Mouse (Mus musculus): Measurements from ENCODE around the gene E130114P18Rik. TPM values are rescaled to one million over a fixed set of nuclear protein-coding genes. Genes with fewer than 3 reads are reported as not detected.

Gene E130114P18Rik
- polyA plus RNA-seq, 1 experiment: not detected

GRCm38 (mm10) chr4:97689456-97690383 is 88.2 kb downstream of the E130114P18Rik start:
- Histone ChIP-seq H3K9me3 (no peaks in the 10 kb centered on the region), H3K4me1 (no peaks in the 10 kb centered on the region), H3K4me3 (replicated peaks) (no peak overlapping the region), H3K27me3 (replicated peaks) (peaks cover 7% of the 10 kb centered on the region), H3K36me3 (replicated peaks; ENCODE audit: low read length) (no peaks in the 10 kb centered on the region)
- TF ChIP-seq GATA1 (IDR thresholded peaks at IDR 0.05; ENCODE audit: borderline replicate concordance, low read length) (no peak), FLI1 (IDR thresholded peaks at IDR 0.05; ENCODE audit: low read length) (no peak)

- Histone ChIP-seq H3K4me1 (no peaks in the 10 kb centered on the region), H3K27me3 (replicated peaks) (peaks cover 7% of the 10 kb centered on the region), H3K4me3 (replicated peaks) (no peak overlapping the region), H3K36me3 (replicated peaks; ENCODE audit: low read length) (no peaks in the 10 kb centered on the region), H3K9me3 (no peaks in the 10 kb centered on the region)
- no peak for TF ChIP-seq GATA1 (IDR thresholded peaks at IDR 0.05; ENCODE audit: borderline replicate concordance, low read length)
- no peak for TF ChIP-seq FLI1 (IDR thresholded peaks at IDR 0.05; ENCODE audit: low read length)
Measured at GRCm38 (mm10) chr4:97686020-97686419, 91.9 kb downstream of the E130114P18Rik start.

GRCm38 (mm10) chr4:97676579-97676937 is 101.3 kb downstream of the E130114P18Rik start:
- peaks cover 3% of the 10 kb centered on the region for H3K27me3 ChIP-seq (replicated peaks)

GRCm38 (mm10) chr4:97675741-97676578 is 101.9 kb downstream of the E130114P18Rik start:
- no peak for TF ChIP-seq GATA1 (IDR thresholded peaks at IDR 0.05; ENCODE audit: borderline replicate concordance, low read length)
- no peak for TF ChIP-seq FLI1 (IDR thresholded peaks at IDR 0.05; ENCODE audit: low read length)
- H3K9me3 ChIP-seq: no peaks in the 10 kb centered on the region
- H3K4me1 ChIP-seq: peaks cover 12% of the 10 kb centered on the region
- H3K36me3 ChIP-seq (replicated peaks; ENCODE audit: low read length): no peaks in the 10 kb centered on the region
- H3K4me3 ChIP-seq (replicated peaks): no peak overlapping the region
- peaks cover 3% of the 10 kb centered on the region for H3K27me3 ChIP-seq (replicated peaks)

More at GRCm38 (mm10) chr4:97676579-97676937, 101.3 kb downstream of the E130114P18Rik start:
- TF ChIP-seq GATA1 (IDR thresholded peaks at IDR 0.05; ENCODE audit: borderline replicate concordance, low read length) (no peak), FLI1 (IDR thresholded peaks at IDR 0.05; ENCODE audit: low read length) (no peak)
- H3K36me3 ChIP-seq (replicated peaks; ENCODE audit: low read length): no peaks in the 10 kb centered on the region
- no peak overlapping the region for H3K4me3 ChIP-seq (replicated peaks)
- H3K4me1 ChIP-seq: peaks cover 12% of the 10 kb centered on the region
- no peaks in the 10 kb centered on the region for H3K9me3 ChIP-seq

GRCm38 (mm10) chr4:97673854-97674510 is 103.9 kb downstream of the E130114P18Rik start:
- H3K9me3 ChIP-seq: no peaks in the 10 kb centered on the region
- TF ChIP-seq FLI1 (IDR thresholded peaks at IDR 0.05; ENCODE audit: low read length) (no peak), GATA1 (IDR thresholded peaks at IDR 0.05; ENCODE audit: borderline replicate concordance, low read length) (no peak)
- peak overlapping the region; percentile 83 for H3K4me3 ChIP-seq (replicated peaks)
- H3K36me3 ChIP-seq (replicated peaks; ENCODE audit: low read length): no peaks in the 10 kb centered on the region
- peaks cover 12% of the 10 kb centered on the region for H3K4me1 ChIP-seq
- H3K27me3 ChIP-seq (replicated peaks): peaks cover 3% of the 10 kb centered on the region

GRCm38 (mm10) chr4:97672501-97672900 is 105.4 kb downstream of the E130114P18Rik start:
- Histone ChIP-seq H3K9me3 (no peaks in the 10 kb centered on the region), H3K4me3 (replicated peaks) (no peak overlapping the region), H3K27me3 (replicated peaks) (peaks cover 3% of the 10 kb centered on the region), H3K36me3 (replicated peaks; ENCODE audit: low read length) (no peaks in the 10 kb centered on the region), H3K4me1 (peaks cover 12% of the 10 kb centered on the region)
- TF ChIP-seq FLI1 (IDR thresholded peaks at IDR 0.05; ENCODE audit: low read length) (no peak), GATA1 (IDR thresholded peaks at IDR 0.05; ENCODE audit: borderline replicate concordance, low read length) (no peak)

- Histone ChIP-seq H3K4me3 (replicated peaks) (no peak overlapping the region), H3K9me3 (no peaks in the 10 kb centered on the region), H3K4me1 (peaks cover 12% of the 10 kb centered on the region), H3K27me3 (replicated peaks) (peaks cover 2% of the 10 kb centered on the region), H3K36me3 (replicated peaks; ENCODE audit: low read length) (no peaks in the 10 kb centered on the region)
- no peak for TF ChIP-seq GATA1 (IDR thresholded peaks at IDR 0.05; ENCODE audit: borderline replicate concordance, low read length)
- no peak for TF ChIP-seq FLI1 (IDR thresholded peaks at IDR 0.05; ENCODE audit: low read length)
Measured at GRCm38 (mm10) chr4:97671911-97672310, 106.0 kb downstream of the E130114P18Rik start.

GRCm38 (mm10) chr4:97670418-97670817 is 107.5 kb downstream of the E130114P18Rik start:
- no peak overlapping the region for H3K4me3 ChIP-seq (replicated peaks)
- no peak for TF ChIP-seq FLI1 (IDR thresholded peaks at IDR 0.05; ENCODE audit: low read length)
- TF ChIP-seq GATA1 (IDR thresholded peaks at IDR 0.05; ENCODE audit: borderline replicate concordance, low read length): no peak
- no peaks in the 10 kb centered on the region for H3K9me3 ChIP-seq
- H3K27me3 ChIP-seq (replicated peaks): no peaks in the 10 kb centered on the region
- H3K4me1 ChIP-seq: peaks cover 12% of the 10 kb centered on the region
- no peaks in the 10 kb centered on the region for H3K36me3 ChIP-seq (replicated peaks; ENCODE audit: low read length)

- Histone ChIP-seq H3K9me3 (no peaks in the 10 kb centered on the region), H3K4me1 (peaks cover 12% of the 10 kb centered on the region), H3K27me3 (replicated peaks) (no peaks in the 10 kb centered on the region), H3K4me3 (replicated peaks) (no peak overlapping the region), H3K36me3 (replicated peaks; ENCODE audit: low read length) (no peaks in the 10 kb centered on the region)
- TF ChIP-seq GATA1 (IDR thresholded peaks at IDR 0.05; ENCODE audit: borderline replicate concordance, low read length): no peak
- no peak for TF ChIP-seq FLI1 (IDR thresholded peaks at IDR 0.05; ENCODE audit: low read length)
Measured at GRCm38 (mm10) chr4:97669808-97670207, 108.1 kb downstream of the E130114P18Rik start.
